Comparison of ENCODE assay signal across 13 mouse cellular contexts in the genomic region with DNA sequence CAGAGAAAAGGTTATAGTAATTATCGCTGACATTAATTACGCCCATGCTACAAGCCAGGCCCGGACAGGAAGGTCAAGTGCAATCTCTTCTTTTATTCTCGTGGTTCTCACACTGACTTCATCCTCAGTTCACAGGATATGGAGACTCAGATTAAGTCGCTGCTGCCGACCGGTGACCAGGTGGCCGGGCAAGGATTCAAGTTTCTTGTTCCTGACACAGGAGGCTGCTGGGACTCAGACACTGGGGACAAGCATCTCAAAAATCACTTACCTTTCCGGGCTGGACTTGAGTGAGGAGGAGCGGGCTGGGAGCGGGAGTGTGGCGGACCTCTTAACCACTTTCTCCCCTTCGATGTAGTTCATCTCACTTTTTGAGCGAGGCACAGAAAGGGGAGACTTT.
"Had no signal": no experiment of that assay in that cellular context is flagged by ENCODE, and none has a peak within 500 bp of the region (broad histone marks: within the 10 kb centered on the region; RNA-seq: fewer than 3 reads in every experiment).

No protein-coding gene starts in this region.

- H3K4me1 ChIP-seq: limb, embryonic 12.5 days; liver, embryonic 13.5 days had no signal

- ATAC-seq: liver, postnatal 0 days; midbrain, embryonic 16.5 days had no signal

- H3K27ac ChIP-seq: limb, embryonic 12.5 days; liver, embryonic 13.5 days; lung, embryonic 15.5 days; macrophage; midbrain, embryonic 12.5 days; neural tube, embryonic 13.5 days had no signal

- H3K36me3 ChIP-seq: lung, embryonic 15.5 days; midbrain, embryonic 12.5 days had no signal

- H3K4me3 ChIP-seq: limb, embryonic 12.5 days; liver, embryonic 13.5 days; lung, embryonic 15.5 days; megakaryocyte, embryonic 14.5 days; midbrain, embryonic 12.5 days; neural tube, embryonic 13.5 days had no signal

- H3K9ac ChIP-seq: limb, embryonic 12.5 days; liver, embryonic 13.5 days; liver, postnatal 0 days; lung, embryonic 15.5 days; midbrain, embryonic 12.5 days; neural tube, embryonic 13.5 days had no signal

- DNase-seq: kidney, postnatal 10 days; liver; liver, embryonic 13.5 days; liver, postnatal 0 days; lung, postnatal 14 days; right cerebral cortex, postnatal 14 days had no signal

- H3K27me3 ChIP-seq: limb, embryonic 12.5 days; liver, embryonic 13.5 days; lung, embryonic 15.5 days; megakaryocyte, embryonic 14.5 days; midbrain, embryonic 12.5 days; neural tube, embryonic 13.5 days had no signal
